Mouse (Mus musculus): ENCODE results near the gene Usp29. TPM values are rescaled to one million over a fixed set of nuclear protein-coding genes. Genes with fewer than 3 reads are reported as not detected.
"Not testable (repeated sequence)": the region's sequence is repeated elsewhere in the genome, so short reads cannot be mapped to it uniquely, and the experiment has no call there.

The Usp29 gene
- total RNA-seq, 2 experiments from 2014 or later = 0.10 to 0.11 TPM

GRCm38 (mm10) chr7:6858694-6859270, 128.4 kb downstream of the Usp29 start:
- no peak for DNase-seq (ENCODE audit: low spot score)
- intact Hi-C loops (cut with DNase I) = no loop called here

- intact Hi-C loops (cut with DNase I) = no loop called here
- no peak for DNase-seq (ENCODE audit: low spot score)
Observed at GRCm38 (mm10) chr7:6860689-6861088, 130.3 kb downstream of the Usp29 start.

GRCm38 (mm10) chr7:6866351-6866750, 136.0 kb downstream of the Usp29 start:
- intact Hi-C loops (cut with DNase I) = no loop called here

GRCm38 (mm10) chr7:6868831-6869230, 138.5 kb downstream of the Usp29 start:
- intact Hi-C loops (cut with DNase I) = no loop called here

More at GRCm38 (mm10) chr7:6866351-6866750, 136.0 kb downstream of the Usp29 start:
- no peak for DNase-seq (ENCODE audit: low spot score)

GRCm38 (mm10) chr7:6869556-6869955, 139.2 kb downstream of the Usp29 start:
- intact Hi-C loops (cut with DNase I) = no loop called here
- DNase-seq (ENCODE audit: low spot score) = no peak

More at GRCm38 (mm10) chr7:6868831-6869230, 138.5 kb downstream of the Usp29 start:
- no peak for DNase-seq (ENCODE audit: low spot score)

GRCm38 (mm10) chr7:6874448-6874847, 144.1 kb downstream of the Usp29 start:
- intact Hi-C loops (cut with DNase I) = no loop called here
- DNase-seq (ENCODE audit: low spot score) = no peak

- no peak for DNase-seq (ENCODE audit: low spot score)
- intact Hi-C loops (cut with DNase I) = no loop called here
Observed at GRCm38 (mm10) chr7:6878202-6878601, 147.8 kb downstream of the Usp29 start.

GRCm38 (mm10) chr7:6878849-6879248, 148.5 kb downstream of the Usp29 start:
- intact Hi-C loops (cut with DNase I); DNase-seq (ENCODE audit: low spot score): not testable (repeated sequence)

GRCm38 (mm10) chr7:6879512-6880164, 149.3 kb downstream of the Usp29 start:
- DNase-seq (ENCODE audit: low spot score) = no peak
- intact Hi-C loops (cut with DNase I) = no loop called here

GRCm38 (mm10) chr7:6880918-6881317, 150.5 kb downstream of the Usp29 start:
- DNase-seq (ENCODE audit: low spot score); intact Hi-C loops (cut with DNase I): not testable (repeated sequence)

GRCm38 (mm10) chr7:6881473-6882046, 151.2 kb downstream of the Usp29 start:
- no peak for DNase-seq (ENCODE audit: low spot score)
- intact Hi-C loops (cut with DNase I) = no loop called here

- no peak for DNase-seq (ENCODE audit: low spot score)
- intact Hi-C loops (cut with DNase I) = no loop called here
Observed at GRCm38 (mm10) chr7:6883376-6884147, 153.2 kb downstream of the Usp29 start.

GRCm38 (mm10) chr7:6885416-6885815, 155.0 kb downstream of the Usp29 start:
- no peak for DNase-seq (ENCODE audit: low spot score)

GRCm38 (mm10) chr7:6886896-6887295, 156.5 kb downstream of the Usp29 start:
- intact Hi-C loops (cut with DNase I) = no loop called here
- no peak for DNase-seq (ENCODE audit: low spot score)

More at GRCm38 (mm10) chr7:6885416-6885815, 155.0 kb downstream of the Usp29 start:
- intact Hi-C loops (cut with DNase I) = no loop called here

GRCm38 (mm10) chr7:6889871-6890270, 159.5 kb downstream of the Usp29 start:
- no peak for DNase-seq (ENCODE audit: low spot score)
- intact Hi-C loops (cut with DNase I) = no loop called here

- DNase-seq (ENCODE audit: low spot score) = no peak
- intact Hi-C loops (cut with DNase I) = no loop called here
Observed at GRCm38 (mm10) chr7:6891206-6891605, 160.8 kb downstream of the Usp29 start.

- DNase-seq (ENCODE audit: low spot score); intact Hi-C loops (cut with DNase I): not testable (repeated sequence)
Observed at GRCm38 (mm10) chr7:6897021-6897420, 166.6 kb downstream of the Usp29 start.

- intact Hi-C loops (cut with DNase I) = no loop called here
- DNase-seq (ENCODE audit: low spot score) = no peak
Observed at GRCm38 (mm10) chr7:6900672-6901071, 170.3 kb downstream of the Usp29 start.

GRCm38 (mm10) chr7:6903489-6903888, 173.1 kb downstream of the Usp29 start:
- no peak for DNase-seq (ENCODE audit: low spot score)
- intact Hi-C loops (cut with DNase I) = no loop called here

- intact Hi-C loops (cut with DNase I) = loop anchor here (10.0 kb wide), 1 partner anchor 476 kb away; the partner anchor contains the start of gene Olfr1344
- no peak for DNase-seq (ENCODE audit: low spot score)
Observed at GRCm38 (mm10) chr7:6910527-6910926, 180.1 kb downstream of the Usp29 start.
